Mouse (Mus musculus): ENCODE results near the gene Agfg2.
"Not testable (repeated sequence)": the region's sequence is repeated elsewhere in the genome, so short reads cannot be mapped to it uniquely, and the experiment has no call there.

DNA sequence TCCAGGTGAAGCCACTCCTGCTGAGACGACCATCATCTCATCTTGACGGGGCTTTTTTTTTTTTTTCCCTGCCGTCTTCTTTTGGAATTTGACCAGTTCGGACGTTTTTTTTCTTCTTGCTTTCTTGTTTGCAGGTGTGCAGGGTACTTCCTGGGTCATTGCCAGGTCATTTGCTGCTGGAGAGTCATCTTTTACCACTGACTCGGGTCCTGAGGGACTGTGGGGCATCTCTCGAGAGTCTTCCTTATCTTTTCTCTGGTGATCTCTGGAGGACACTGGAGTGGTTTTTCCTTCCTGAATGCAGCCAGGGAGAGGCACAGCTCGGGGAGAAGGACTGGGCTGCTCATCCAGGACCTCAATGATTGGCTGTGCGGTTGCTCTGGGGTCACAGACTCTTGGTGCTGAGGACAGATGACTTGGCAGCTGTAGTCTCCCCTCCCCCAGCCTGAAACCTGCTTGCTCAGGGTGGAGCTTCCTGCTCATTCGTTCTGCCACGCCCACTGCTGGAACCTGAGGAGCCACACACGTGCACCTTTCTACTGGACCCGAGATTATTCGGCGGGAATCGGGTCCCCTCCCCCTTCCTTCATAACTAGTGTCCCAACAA, 36.1 kb upstream of the Agfg2 start:
- TF ChIP-seq CTCF (IDR thresholded peaks at IDR 0.05; ENCODE audit: borderline replicate concordance, insufficient read depth, low read depth, low read length); POLR2A (IDR thresholded peaks at IDR 0.05; ENCODE audit: borderline replicate concordance, insufficient read depth, low read length): not testable (repeated sequence)

All from cerebellum, adult 2 months (tissue).